Mouse (Mus musculus): ENCODE data around the gene Parp8. TPM values are rescaled to one million over a fixed set of nuclear protein-coding genes. Genes with fewer than 3 reads are reported as not detected.

Parp8 gene
- polyA plus RNA-seq, 1 experiment from 2014 or later = 6.3 TPM

- Histone ChIP-seq H3K36me3 (ENCODE audit: control insufficient read depth, insufficient read depth, low read length) (no peaks in the 10 kb centered on the region), H3K9ac (ENCODE audit: low read depth, low read length) (peak overlapping the region; percentile 67), H3K27me3 (replicated peaks; ENCODE audit: control insufficient read depth, insufficient read depth, low read length) (peaks cover 33% of the 10 kb centered on the region), H3K4me2 (peak overlapping the region; percentile 90), H3K4me3 (ENCODE audit: low read depth, low read length) (peak overlapping the region; percentile 62), H3K9me3 (ENCODE audit: control insufficient read depth, low read length) (no peaks in the 10 kb centered on the region), H3K27ac (ENCODE audit: low read depth, low read length) (no peak overlapping the region), H3K4me1 (replicated peaks; ENCODE audit: control insufficient read depth, insufficient read depth, low read length) (peaks cover 3% of the 10 kb centered on the region; the same call in 1 of the 2 replicates)
- 0% methylated on average over 18 of the region's 18 CpGs for WGBS
- peak; percentile 13; the same call in 1 of the 2 replicates for ATAC-seq (replicated peaks; ENCODE audit: low FRiP score)
- DNase-seq (ENCODE audit: low spot score) = peak; percentile 67
Measured at GRCm38 (mm10) chr13:117024916-117025225, 466 bp downstream of the Parp8 start.

- Histone ChIP-seq H3K4me1 (replicated peaks; ENCODE audit: control insufficient read depth, insufficient read depth, low read length) (peaks cover 3% of the 10 kb centered on the region; the same call in 1 of the 2 replicates), H3K36me3 (ENCODE audit: control insufficient read depth, insufficient read depth, low read length) (no peaks in the 10 kb centered on the region), H3K9me3 (ENCODE audit: control insufficient read depth, low read length) (no peaks in the 10 kb centered on the region), H3K4me2 (peak overlapping the region; percentile 90), H3K9ac (ENCODE audit: low read depth, low read length) (peak overlapping the region; percentile 67), H3K27me3 (replicated peaks; ENCODE audit: control insufficient read depth, insufficient read depth, low read length) (peaks cover 33% of the 10 kb centered on the region), H3K27ac (ENCODE audit: low read depth, low read length) (peak overlapping the region; percentile 21; the same call in 1 of the 2 replicates), H3K4me3 (ENCODE audit: low read depth, low read length) (peak overlapping the region; percentile 62)
- peak; percentile 71 for ATAC-seq (replicated peaks; ENCODE audit: low FRiP score)
- no peak for DNase-seq (ENCODE audit: low spot score)
- under 1% methylated on average over 60 of the region's 64 CpGs for WGBS
Measured at GRCm38 (mm10) chr13:117024127-117024915, 1.0 kb downstream of the Parp8 start.

- H3K27ac ChIP-seq (ENCODE audit: low read depth, low read length) = no peak overlapping the region; the same call in 1 of the 2 replicates
- no peaks in the 10 kb centered on the region for H3K9me3 ChIP-seq (ENCODE audit: control insufficient read depth, low read length)
- H3K4me3 ChIP-seq (ENCODE audit: low read depth, low read length) = peak overlapping the region; percentile 62
- peaks cover 3% of the 10 kb centered on the region; the same call in 1 of the 2 replicates for H3K4me1 ChIP-seq (replicated peaks; ENCODE audit: control insufficient read depth, insufficient read depth, low read length)
- no peak for ATAC-seq (replicated peaks; ENCODE audit: low FRiP score)
- WGBS = 22% methylated on average over 12 of the region's 12 CpGs
- no peak overlapping the region; the same call in 1 of the 2 replicates for H3K9ac ChIP-seq (ENCODE audit: low read depth, low read length)
- H3K36me3 ChIP-seq (ENCODE audit: control insufficient read depth, insufficient read depth, low read length) = no peaks in the 10 kb centered on the region
- DNase-seq (ENCODE audit: low spot score) = no peak
- peak overlapping the region; percentile 90 for H3K4me2 ChIP-seq
- peaks cover 33% of the 10 kb centered on the region for H3K27me3 ChIP-seq (replicated peaks; ENCODE audit: control insufficient read depth, insufficient read depth, low read length)
Measured at GRCm38 (mm10) chr13:117023346-117024050, 1.8 kb downstream of the Parp8 start.

GRCm38 (mm10) chr13:117020631-117021030, 4.7 kb downstream of the Parp8 start:
- H3K27ac ChIP-seq (ENCODE audit: low read depth, low read length) = no peak overlapping the region
- H3K4me2 ChIP-seq = no peak overlapping the region
- H3K4me3 ChIP-seq (ENCODE audit: low read depth, low read length) = no peak overlapping the region
- DNase-seq (ENCODE audit: low spot score) (no peak), ATAC-seq (replicated peaks; ENCODE audit: low FRiP score) (0 out of 2 replicates have a peak, but pooled peaks have one; percentile 24)
- H3K9ac ChIP-seq (ENCODE audit: low read depth, low read length) = no peak overlapping the region
- 41% methylated on average over 6 of the region's 6 CpGs for WGBS
- no peaks in the 10 kb centered on the region for H3K9me3 ChIP-seq (ENCODE audit: control insufficient read depth, low read length)
- H3K4me1 ChIP-seq (replicated peaks; ENCODE audit: control insufficient read depth, insufficient read depth, low read length) = peaks cover 3% of the 10 kb centered on the region; the same call in 1 of the 2 replicates
- no peaks in the 10 kb centered on the region for H3K36me3 ChIP-seq (ENCODE audit: control insufficient read depth, insufficient read depth, low read length)
- peaks cover 16% of the 10 kb centered on the region for H3K27me3 ChIP-seq (replicated peaks; ENCODE audit: control insufficient read depth, insufficient read depth, low read length)

GRCm38 (mm10) chr13:117018676-117019075, 6.7 kb downstream of the Parp8 start:
- Histone ChIP-seq H3K4me2 (no peak overlapping the region), H3K27ac (ENCODE audit: low read depth, low read length) (no peak overlapping the region), H3K9ac (ENCODE audit: low read depth, low read length) (no peak overlapping the region), H3K27me3 (replicated peaks; ENCODE audit: control insufficient read depth, insufficient read depth, low read length) (no peaks in the 10 kb centered on the region), H3K36me3 (ENCODE audit: control insufficient read depth, insufficient read depth, low read length) (no peaks in the 10 kb centered on the region), H3K9me3 (ENCODE audit: control insufficient read depth, low read length) (no peaks in the 10 kb centered on the region), H3K4me1 (replicated peaks; ENCODE audit: control insufficient read depth, insufficient read depth, low read length) (peaks cover 3% of the 10 kb centered on the region; the same call in 1 of the 2 replicates), H3K4me3 (ENCODE audit: low read depth, low read length) (no peak overlapping the region)
- WGBS = 85% methylated on average over 6 of the region's 6 CpGs
- ATAC-seq (replicated peaks; ENCODE audit: low FRiP score) = no peak
- no peak for DNase-seq (ENCODE audit: low spot score)

- Histone ChIP-seq H3K9me3 (ENCODE audit: control insufficient read depth, low read length) (no peaks in the 10 kb centered on the region), H3K27ac (ENCODE audit: low read depth, low read length) (no peak overlapping the region), H3K4me1 (replicated peaks; ENCODE audit: control insufficient read depth, insufficient read depth, low read length) (no peaks in the 10 kb centered on the region), H3K27me3 (replicated peaks; ENCODE audit: control insufficient read depth, insufficient read depth, low read length) (no peaks in the 10 kb centered on the region), H3K4me3 (ENCODE audit: low read depth, low read length) (no peak overlapping the region), H3K36me3 (ENCODE audit: control insufficient read depth, insufficient read depth, low read length) (no peaks in the 10 kb centered on the region), H3K9ac (ENCODE audit: low read depth, low read length) (no peak overlapping the region), H3K4me2 (no peak overlapping the region)
- ATAC-seq (replicated peaks; ENCODE audit: low FRiP score) = no peak
- no peak for DNase-seq (ENCODE audit: low spot score)
- WGBS = 66% methylated on average over 2 of the region's 2 CpGs
Measured at GRCm38 (mm10) chr13:117013516-117013915, 11.8 kb downstream of the Parp8 start.

GRCm38 (mm10) chr13:117012031-117012430, 13.3 kb downstream of the Parp8 start:
- no peak for DNase-seq (ENCODE audit: low spot score)
- 94% methylated on average over 9 of the region's 9 CpGs for WGBS
- Histone ChIP-seq H3K4me3 (ENCODE audit: low read depth, low read length) (no peak overlapping the region), H3K9me3 (ENCODE audit: control insufficient read depth, low read length) (no peaks in the 10 kb centered on the region), H3K4me2 (no peak overlapping the region), H3K27me3 (replicated peaks; ENCODE audit: control insufficient read depth, insufficient read depth, low read length) (no peaks in the 10 kb centered on the region), H3K4me1 (replicated peaks; ENCODE audit: control insufficient read depth, insufficient read depth, low read length) (no peaks in the 10 kb centered on the region), H3K9ac (ENCODE audit: low read depth, low read length) (no peak overlapping the region), H3K36me3 (ENCODE audit: control insufficient read depth, insufficient read depth, low read length) (no peaks in the 10 kb centered on the region), H3K27ac (ENCODE audit: low read depth, low read length) (no peak overlapping the region)
- ATAC-seq (replicated peaks; ENCODE audit: low FRiP score) = no peak

- no peak overlapping the region for H3K9ac ChIP-seq (ENCODE audit: low read depth, low read length)
- DNase-seq (ENCODE audit: low spot score) (no peak), ATAC-seq (replicated peaks; ENCODE audit: low FRiP score) (no peak)
- WGBS = 88% methylated on average over 8 of the region's 8 CpGs
- no peak overlapping the region for H3K4me2 ChIP-seq
- H3K27ac ChIP-seq (ENCODE audit: low read depth, low read length) = no peak overlapping the region
- H3K4me1 ChIP-seq (replicated peaks; ENCODE audit: control insufficient read depth, insufficient read depth, low read length) = no peaks in the 10 kb centered on the region
- H3K4me3 ChIP-seq (ENCODE audit: low read depth, low read length) = no peak overlapping the region
- no peaks in the 10 kb centered on the region for H3K36me3 ChIP-seq (ENCODE audit: control insufficient read depth, insufficient read depth, low read length)
- no peaks in the 10 kb centered on the region for H3K27me3 ChIP-seq (replicated peaks; ENCODE audit: control insufficient read depth, insufficient read depth, low read length)
- no peaks in the 10 kb centered on the region for H3K9me3 ChIP-seq (ENCODE audit: control insufficient read depth, low read length)
Measured at GRCm38 (mm10) chr13:117010143-117010542, 15.2 kb downstream of the Parp8 start.
